Comparison of ENCODE assay signal across 7 mouse cellular contexts in genomic region chr6:141041781-141042625, GRCm38 (mm10).
DNase-seq lines count a peak whose midpoint lies in the region; ATAC-seq lines count a peak whose summit lies in the region.

No protein-coding gene starts in this region.

- no peaks in the 10 kb centered on the region for H3K9me3 ChIP-seq in midbrain, embryonic 11.5 days (ENCODE audit: control insufficient read depth, low read length)
- no peaks in the 10 kb centered on the region for H3K9me3 ChIP-seq in midbrain, embryonic 16.5 days (replicated peaks; ENCODE audit: control insufficient read depth, low read length, poor library complexity, severe bottlenecking)
- no peaks in the 10 kb centered on the region for H3K9me3 ChIP-seq in heart, embryonic 14.5 days (ENCODE audit: control insufficient read depth, low read length)
- no peaks in the 10 kb centered on the region for H3K9me3 ChIP-seq in limb, embryonic 10.5 days (replicated peaks)

- no peak overlapping the region for H3K4me2 ChIP-seq in midbrain, embryonic 11.5 days
- H3K4me2 ChIP-seq in midbrain, embryonic 16.5 days (ENCODE audit: low read length): no peak overlapping the region
- H3K4me2 ChIP-seq in heart, embryonic 14.5 days (ENCODE audit: low read length): peak overlapping the region; percentile 45

- ATAC-seq in midbrain, embryonic 11.5 days (ENCODE audit: low FRiP score): no peak
- no peak for ATAC-seq in midbrain, embryonic 16.5 days
- ATAC-seq in heart, embryonic 14.5 days (ENCODE audit: insufficient number of reproducible peaks, insufficient read depth, low FRiP score, low read depth): peak; percentile 59

- H3K27ac ChIP-seq in midbrain, embryonic 11.5 days (ENCODE audit: low read depth, low read length): no peak overlapping the region
- H3K27ac ChIP-seq in midbrain, embryonic 16.5 days (ENCODE audit: low read length): no peak overlapping the region
- peak overlapping the region; percentile 65 to 66; a peak in 3 of 4 replicates for H3K27ac ChIP-seq in heart, embryonic 14.5 days (replicated peaks in 1 of 2; ENCODE audit: control insufficient read depth in 1 of 2, insufficient read depth in 1 of 2, low read depth in 2 of 2, low read length in 2 of 2)
- no peak overlapping the region for H3K27ac ChIP-seq in limb, embryonic 10.5 days

- peak; percentile 70 for DNase-seq in midbrain, embryonic 11.5 days (ENCODE audit: low spot score, missing footprints)
- peak; percentile 55 for DNase-seq in kidney, postnatal 14 days
- DNase-seq in urinary bladder, postnatal 36 days (ENCODE audit: low spot score in 2 of 2): peak; percentile 26 to 57
- no peak for DNase-seq in limb, embryonic 10.5 days (ENCODE audit: low spot score)
- DNase-seq in natural killer cell, adult 2 months (ENCODE audit: low spot score in 2 of 2): no peak

- no peaks in the 10 kb centered on the region for H3K36me3 ChIP-seq in midbrain, embryonic 11.5 days (ENCODE audit: control insufficient read depth, insufficient read depth, low read length)
- H3K36me3 ChIP-seq in midbrain, embryonic 16.5 days (ENCODE audit: control insufficient read depth, insufficient read depth, low read length): no peaks in the 10 kb centered on the region
- H3K36me3 ChIP-seq in heart, embryonic 14.5 days (ENCODE audit: control insufficient read depth, insufficient read depth, low read length): no peaks in the 10 kb centered on the region
- H3K36me3 ChIP-seq in limb, embryonic 10.5 days: no peaks in the 10 kb centered on the region

- no peaks in the 10 kb centered on the region for H3K27me3 ChIP-seq in midbrain, embryonic 11.5 days (ENCODE audit: control insufficient read depth, insufficient read depth, low read length)
- H3K27me3 ChIP-seq in midbrain, embryonic 16.5 days (ENCODE audit: control insufficient read depth, insufficient read depth, low read depth, low read length): no peaks in the 10 kb centered on the region
- H3K27me3 ChIP-seq in heart, embryonic 14.5 days (ENCODE audit: control insufficient read depth, insufficient read depth, low read length): no peaks in the 10 kb centered on the region
- H3K27me3 ChIP-seq in limb, embryonic 10.5 days (ENCODE audit: low read depth, poor library complexity, severe bottlenecking): no peaks in the 10 kb centered on the region

- 86% methylated on average over 16 of the region's 16 CpGs for WGBS in midbrain, embryonic 11.5 days
- WGBS in midbrain, embryonic 16.5 days: 69% methylated on average over 16 of the region's 16 CpGs
- WGBS in heart, embryonic 14.5 days: 47% methylated on average over 16 of the region's 16 CpGs
- 79% methylated on average over 16 of the region's 16 CpGs for WGBS in limb, embryonic 10.5 days

- H3K4me3 ChIP-seq in midbrain, embryonic 11.5 days (ENCODE audit: low read depth, low read length): no peak overlapping the region
- no peak overlapping the region for H3K4me3 ChIP-seq in midbrain, embryonic 16.5 days (ENCODE audit: low read depth, low read length)
- no peak overlapping the region for H3K4me3 ChIP-seq in heart, embryonic 14.5 days (ENCODE audit: control insufficient read depth in 1 of 2, insufficient read depth in 1 of 2, low read depth in 1 of 2, low read length in 2 of 2)
- no peak overlapping the region for H3K4me3 ChIP-seq in limb, embryonic 10.5 days

- H3K4me1 ChIP-seq in midbrain, embryonic 11.5 days (ENCODE audit: control insufficient read depth, insufficient read depth, low read length): no peaks in the 10 kb centered on the region
- no peaks in the 10 kb centered on the region for H3K4me1 ChIP-seq in midbrain, embryonic 16.5 days (ENCODE audit: control insufficient read depth, insufficient read depth, low read length)
- peaks cover 4 to 12% of the 10 kb centered on the region in 2 experiments for H3K4me1 ChIP-seq in heart, embryonic 14.5 days (ENCODE audit: control insufficient read depth in 2 of 2, insufficient read depth in 2 of 2, low read length in 2 of 2)
- H3K4me1 ChIP-seq in limb, embryonic 10.5 days: no peaks in the 10 kb centered on the region

- no peak overlapping the region for H3K9ac ChIP-seq in midbrain, embryonic 11.5 days (ENCODE audit: low read length)
- H3K9ac ChIP-seq in midbrain, embryonic 16.5 days (ENCODE audit: low read depth, low read length): no peak overlapping the region
- no peak overlapping the region for H3K9ac ChIP-seq in heart, embryonic 14.5 days (ENCODE audit: low read length)

Comparison
In these comparisons a context has a peak if more than half of its experiments do, and no peak if none do; other contexts are left out.
1. DNase-seq: peak in midbrain, embryonic 11.5 days (single experiment), kidney, postnatal 14 days (single experiment) and urinary bladder, postnatal 36 days (2 of 2); none in limb, embryonic 10.5 days (single experiment) and natural killer cell, adult 2 months (0 of 2).
2. H3K27ac ChIP-seq: peak in heart, embryonic 14.5 days (2 of 2); none in midbrain, embryonic 11.5 days (single experiment), midbrain, embryonic 16.5 days (single experiment) and limb, embryonic 10.5 days (single experiment).